Comparison of ENCODE assay signal across 10 mouse cellular contexts in the genomic region with DNA sequence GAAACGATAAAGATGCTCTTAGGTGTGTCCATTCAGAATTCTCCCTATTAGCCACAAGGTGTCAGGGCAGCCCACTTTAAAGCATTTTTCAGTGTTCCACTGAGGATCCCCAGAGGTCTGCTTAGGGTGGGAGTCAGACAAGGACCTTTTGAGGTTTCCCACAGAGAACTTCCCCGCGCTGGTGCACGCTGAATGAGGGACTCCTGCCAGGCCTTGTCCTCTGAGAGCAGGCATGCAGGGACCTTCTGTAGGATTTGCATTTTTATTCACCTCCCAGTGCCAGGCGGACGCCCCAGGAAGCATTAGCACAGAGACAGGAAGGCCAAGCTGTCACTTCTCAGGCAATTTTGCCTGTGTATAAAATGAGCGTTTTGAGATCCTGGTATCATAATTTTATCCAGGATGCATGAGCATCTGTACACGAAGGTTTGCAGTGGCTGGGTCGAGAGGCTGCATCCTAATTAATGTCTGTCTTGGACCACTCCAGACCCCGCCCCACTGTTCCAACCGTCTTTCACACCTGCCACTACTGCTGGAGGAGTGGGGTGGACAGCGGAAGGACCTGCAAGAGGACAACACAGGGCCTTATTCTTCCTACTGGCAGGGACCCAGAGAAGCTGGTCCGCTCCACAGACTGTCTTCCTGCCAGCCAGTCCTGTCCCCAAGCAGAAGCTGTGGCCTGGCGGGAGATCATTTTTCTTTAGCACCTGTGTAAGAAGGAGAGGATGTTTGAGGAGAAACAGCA. TPM values are rescaled to one million over a fixed set of nuclear protein-coding genes. Genes with fewer than 3 reads are reported as not detected.
A peak's percentile ranks its signal among the peaks of the same experiment; 100 is the strongest.
DNase-seq lines count a peak whose midpoint lies in the region; ATAC-seq and TF ChIP-seq lines count a peak whose summit lies in the region.
"Had no signal": no experiment of that assay in that cellular context is flagged by ENCODE, and none has a peak within 500 bp of the region (broad histone marks: within the 10 kb centered on the region; RNA-seq: fewer than 3 reads in every experiment).

No protein-coding gene starts in this region.

- no peak for TF ChIP-seq POLR2A in MEL (IDR thresholded peaks at IDR 0.05; ENCODE audit: control insufficient read depth in 1 of 2, insufficient read depth in 1 of 2, low read depth in 1 of 2, low read length in 2 of 2, poor library complexity in 1 of 2)
- no peak for TF ChIP-seq POLR2A in brain, embryonic 14.5 days (IDR thresholded peaks at IDR 0.05; ENCODE audit: borderline replicate concordance, extremely low read depth, insufficient read depth, insufficient read length, poor library complexity, severe bottlenecking)

- no peak overlapping the region for H3K27ac ChIP-seq in MEL (ENCODE audit: control insufficient read depth, low read depth, low read length)
- H3K27ac ChIP-seq in forebrain, embryonic 16.5 days (ENCODE audit: low read length) = peak overlapping the region; percentile 29
- H3K27ac ChIP-seq: limb, embryonic 12.5 days had no signal

- TF ChIP-seq RAD21 in MEL (IDR thresholded peaks at IDR 0.05; ENCODE audit: low read depth, low read length) = peak; percentile 5; the same call in 1 of the 2 replicates

- H3K27me3 ChIP-seq in MEL (ENCODE audit: control insufficient read depth in 1 of 2, insufficient read depth in 2 of 2, low read length in 2 of 2) = no peaks in the 10 kb centered on the region
- H3K27me3 ChIP-seq in forebrain, embryonic 16.5 days (replicated peaks; ENCODE audit: control insufficient read depth, insufficient read depth, low read length) = no peaks in the 10 kb centered on the region

- H3K4me2 ChIP-seq in forebrain, embryonic 16.5 days (ENCODE audit: low read length) = no peak overlapping the region
- H3K4me2 ChIP-seq: limb, embryonic 12.5 days had no signal

- H3K4me1 ChIP-seq in MEL (ENCODE audit: control insufficient read depth in 1 of 2, insufficient read depth in 2 of 2, low read length in 2 of 2) = no peaks in the 10 kb centered on the region
- peaks cover 22% of the 10 kb centered on the region for H3K4me1 ChIP-seq in forebrain, embryonic 16.5 days (replicated peaks; ENCODE audit: control insufficient read depth, insufficient read depth, low read length)
- H3K4me1 ChIP-seq: limb, embryonic 12.5 days had no signal

- DNase-seq in MEL (ENCODE audit: low read depth, low spot score) = no peak
- peak; percentile 88 for DNase-seq in brain, embryonic 14.5 days (ENCODE audit: low read depth)
- DNase-seq in left cerebral cortex, postnatal 4 days = peak; percentile 70
- DNase-seq in thymus, postnatal 25 days = no peak
- DNase-seq in urinary bladder, postnatal 14 days (ENCODE audit: low spot score) = no peak

- ATAC-seq in forebrain, embryonic 16.5 days = peak; percentile 81
- ATAC-seq in erythroblast, adult 5-6 weeks (replicated peaks; ENCODE audit: low FRiP score, poor library complexity, severe bottlenecking) = no peak
- ATAC-seq in monocyte, adult 5-6 weeks (replicated peaks; ENCODE audit: insufficient number of reproducible peaks, low FRiP score, low TSS enrichment, poor library complexity, severe bottlenecking) = no peak

- no peak overlapping the region for H3K4me3 ChIP-seq in MEL (ENCODE audit: control insufficient read depth in 1 of 2, insufficient read depth in 1 of 2, low read depth in 2 of 2, low read length in 2 of 2)
- no peak overlapping the region for H3K4me3 ChIP-seq in forebrain, embryonic 16.5 days (replicated peaks; ENCODE audit: low read length)
- H3K4me3 ChIP-seq: erythroblast, embryonic 14.5 days; limb, embryonic 12.5 days had no signal

- no peaks in the 10 kb centered on the region for H3K9me3 ChIP-seq in MEL (replicated peaks; ENCODE audit: insufficient read depth, low read length)
- no peaks in the 10 kb centered on the region for H3K9me3 ChIP-seq in forebrain, embryonic 16.5 days (ENCODE audit: control insufficient read depth, low read length)
- H3K9me3 ChIP-seq: limb, embryonic 12.5 days had no signal

- TF ChIP-seq EP300 in MEL (IDR thresholded peaks at IDR 0.05; ENCODE audit: low read depth in 1 of 2, low read length in 2 of 2) = no peak

- WGBS in forebrain, embryonic 16.5 days = 19% methylated on average over 14 of the region's 14 CpGs

- H3K36me3 ChIP-seq in MEL (ENCODE audit: control insufficient read depth in 1 of 2, insufficient read depth in 2 of 2, low read length in 2 of 2) = no peaks in the 10 kb centered on the region
- no peaks in the 10 kb centered on the region for H3K36me3 ChIP-seq in forebrain, embryonic 16.5 days (ENCODE audit: control insufficient read depth, insufficient read depth)
- H3K36me3 ChIP-seq: limb, embryonic 12.5 days had no signal

- intact Hi-C loops in left cerebral cortex, postnatal 4 days (cut with DNase I) = no loop called here

- no peak overlapping the region for H3K9ac ChIP-seq in MEL (ENCODE audit: control insufficient read depth, low read depth, low read length, poor library complexity, severe bottlenecking)
- 0 out of 2 replicates have a peak overlapping the region, but pooled peaks have one; percentile 12 for H3K9ac ChIP-seq in forebrain, embryonic 16.5 days (replicated peaks; ENCODE audit: low read depth, low read length)
- H3K9ac ChIP-seq: limb, embryonic 12.5 days had no signal

- TF ChIP-seq CTCF in MEL (IDR thresholded peaks at IDR 0.05 in 2 of 3, conservative IDR thresholded peaks at IDR 0.05 in 1 of 3; ENCODE audit: control insufficient read depth in 1 of 3, insufficient read depth in 1 of 3, low read depth in 2 of 3, low read length in 3 of 3, poor library complexity in 1 of 3, severe bottlenecking in 1 of 3) = no peak; a peak in 1 of 6 replicates
- peak; percentile 53; the same call in 1 of the 2 replicates for TF ChIP-seq CTCF in brain, embryonic 14.5 days (IDR thresholded peaks at IDR 0.05; ENCODE audit: borderline replicate concordance, extremely low read depth, insufficient read depth, insufficient read length)

- H3K79me2 ChIP-seq in MEL (ENCODE audit: control insufficient read depth, insufficient read depth, low read length, poor library complexity) = no peaks in the 10 kb centered on the region

TF ChIP-seq in MEL, 35 proteins besides CTCF, POLR2A, EP300 and RAD21:
- TF ChIP-seq MYC (IDR thresholded peaks at IDR 0.05; ENCODE audit: low read depth, low read length) (no peak), MAX (IDR thresholded peaks at IDR 0.05; ENCODE audit: low read length) (no peak), MAFK (IDR thresholded peaks at IDR 0.05; ENCODE audit: borderline replicate concordance, low read depth, low read length) (no peak), MYB (IDR thresholded peaks at IDR 0.05; ENCODE audit: low read depth, low read length) (no peak), USF1 (IDR thresholded peaks at IDR 0.05; ENCODE audit: low read depth, low read length) (no peak), MAZ (IDR thresholded peaks at IDR 0.05; ENCODE audit: low read depth, low read length) (no peak), ETS1 (IDR thresholded peaks at IDR 0.05; ENCODE audit: low read depth, low read length) (no peak), MXI1 (IDR thresholded peaks at IDR 0.05; ENCODE audit: low read depth, low read length) (no peak), ZKSCAN1 (IDR thresholded peaks at IDR 0.05; ENCODE audit: low read depth, low read length) (no peak), KAT2A (conservative IDR thresholded peaks at IDR 0.05; ENCODE audit: low read depth, low read length) (no peak), TAL1 (IDR thresholded peaks at IDR 0.05; ENCODE audit: low read length) (no peak), NELFE (IDR thresholded peaks at IDR 0.05; ENCODE audit: low read depth, low read length) (no peak), MEF2A (IDR thresholded peaks at IDR 0.05; ENCODE audit: extremely low read depth, insufficient replicate concordance, low read depth, low read length, poor library complexity, severe bottlenecking) (no peak), SMC3 (IDR thresholded peaks at IDR 0.05; ENCODE audit: low read depth, low read length) (no peak), TCF12 (IDR thresholded peaks at IDR 0.05; ENCODE audit: low read depth, low read length) (no peak), BHLHE40 (IDR thresholded peaks at IDR 0.05; ENCODE audit: borderline replicate concordance, low read depth, low read length) (no peak), JUND (IDR thresholded peaks at IDR 0.05; ENCODE audit: low read depth, low read length) (no peak), ZC3H11A (IDR thresholded peaks at IDR 0.05; ENCODE audit: low read depth, low read length) (no peak), TBP (IDR thresholded peaks at IDR 0.05; ENCODE audit: low read depth, low read length) (no peak)

RNA-seq across cellular contexts. Expression of a gene that starts 35.2 kb away (rescaled TPM):
- 0.23 and 0.33 TPM in 2 replicates for total RNA-seq in MEL (2012; rRNA removed)
- 1 to 10 TPM in 1 of 2 experiments, not detected in 1; 2.2 TPM for polyA plus RNA-seq in MEL (2012; ENCODE audit: insufficient read depth in 1 of 2, insufficient read length in 2 of 2, low read depth in 1 of 2, low replicate concordance in 2 of 2, missing spikeins in 1 of 2)
- polyA plus RNA-seq in brain, embryonic 14.5 days (2012; rRNA removed) = 1.8 and 2.4 TPM in 2 replicates
- polyA plus RNA-seq in forebrain, embryonic 16.5 days (2015; fragmentation: Nextera tagmentation; extraction: Ambion mirVana) = 1.2 and 1.5 TPM in 2 replicates
- total RNA-seq in left cerebral cortex, postnatal 4 days (2021) = 1 to 10 TPM; 1.9 to 2.2 TPM
- total RNA-seq in erythroblast, adult 5-6 weeks (2015; ENCODE audit: low replicate concordance) = 2.3 TPM in 1 of 2 replicates, not detected in the other
- 0.43 and 0.56 TPM in 2 replicates for total RNA-seq in erythroblast, adult 5-6 weeks (2017; ENCODE audit: low replicate concordance)
- 3.6 to 8.1 TPM (median 6.1 TPM) in 3 replicates for total RNA-seq in monocyte, adult 5-6 weeks (2017)
- polyA plus RNA-seq: erythroblast, embryonic 14.5 days had no signal

Comparison
In these comparisons a context has a peak if more than half of its experiments do, and no peak if none do; other contexts are left out.
1. DNase-seq: peak in brain, embryonic 14.5 days (single experiment) and left cerebral cortex, postnatal 4 days (single experiment); none in MEL (single experiment), thymus, postnatal 25 days (single experiment) and urinary bladder, postnatal 14 days (single experiment).